Mouse (Mus musculus) urinary bladder, postnatal 4 days (tissue): ENCODE measurements around the gene Gm572.

Source experiments
- DNase-seq, 2 experiments: peaks; one replicate each; pipeline ENCODE4 v3.0.0; 2021 to 2022; ENCODE audit warnings: low spot score in 2 of 2

Gm572 gene

DNA sequence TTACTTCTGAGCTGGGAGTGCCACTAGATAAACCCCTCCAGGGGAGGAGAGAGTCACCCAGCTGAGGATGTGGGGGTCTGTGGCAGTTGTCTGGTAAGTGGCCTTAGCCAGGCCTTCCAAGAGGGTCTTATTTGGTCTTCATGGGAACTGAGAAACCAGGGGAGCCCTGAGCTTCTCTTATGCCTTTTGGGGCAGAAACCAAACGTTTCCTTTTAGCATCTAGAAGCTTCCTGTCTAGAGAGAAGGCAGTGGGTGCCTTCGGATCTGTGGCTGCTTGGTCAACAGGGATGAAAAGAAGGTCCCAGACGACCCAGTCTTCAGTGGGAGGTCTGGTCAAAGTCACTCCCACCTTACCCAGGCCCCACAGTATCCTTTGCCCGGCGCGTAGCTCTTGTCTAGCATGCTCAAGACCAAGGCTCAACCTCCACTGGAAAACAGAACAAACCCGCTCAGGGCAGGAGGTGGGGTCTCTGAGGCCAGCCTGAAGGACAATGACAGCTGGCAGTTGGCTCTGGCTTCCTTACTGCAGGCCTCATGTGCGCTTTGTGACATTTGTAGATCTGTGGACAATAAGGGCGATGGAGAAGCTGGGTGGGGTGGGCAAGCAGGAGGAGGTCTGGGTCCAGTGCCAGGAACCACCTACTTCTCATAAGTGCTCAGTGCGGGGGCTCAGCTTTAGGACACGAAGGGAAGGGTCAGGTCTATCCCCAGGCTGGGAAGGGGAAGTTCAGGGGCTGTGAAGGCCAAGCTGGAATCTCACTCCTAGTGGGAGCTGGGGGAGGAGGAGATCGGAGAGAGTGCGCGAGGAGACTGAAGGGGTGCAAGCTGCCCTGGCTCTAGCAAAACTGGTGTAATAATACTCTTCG, at the start of gene Gm572:
TSS of gene Gm572 (plus strand) at position 27 of the 866 bp plus-strand sequence.
- no peak for DNase-seq

DNA sequence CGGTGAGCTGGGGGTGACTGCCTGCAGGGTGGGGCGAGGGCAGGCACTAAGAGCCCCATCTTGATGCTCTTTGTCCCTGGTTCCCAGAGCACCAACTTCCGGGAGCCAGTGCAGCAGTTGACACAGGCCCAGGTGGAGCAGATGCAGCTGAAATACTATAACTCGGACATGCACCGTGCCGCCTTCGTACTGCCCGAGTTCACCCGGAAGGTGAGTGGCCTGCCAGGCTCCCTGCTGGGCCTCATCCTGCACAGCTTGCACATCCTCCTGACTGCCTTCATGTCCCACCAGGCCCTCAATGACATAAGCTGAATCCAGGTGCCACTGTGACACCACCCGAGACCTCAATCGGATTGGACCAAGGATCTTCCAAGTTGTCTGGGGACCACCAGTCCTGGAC, 49.1 kb upstream of the Gm572 start:
- no peak for DNase-seq

DNA sequence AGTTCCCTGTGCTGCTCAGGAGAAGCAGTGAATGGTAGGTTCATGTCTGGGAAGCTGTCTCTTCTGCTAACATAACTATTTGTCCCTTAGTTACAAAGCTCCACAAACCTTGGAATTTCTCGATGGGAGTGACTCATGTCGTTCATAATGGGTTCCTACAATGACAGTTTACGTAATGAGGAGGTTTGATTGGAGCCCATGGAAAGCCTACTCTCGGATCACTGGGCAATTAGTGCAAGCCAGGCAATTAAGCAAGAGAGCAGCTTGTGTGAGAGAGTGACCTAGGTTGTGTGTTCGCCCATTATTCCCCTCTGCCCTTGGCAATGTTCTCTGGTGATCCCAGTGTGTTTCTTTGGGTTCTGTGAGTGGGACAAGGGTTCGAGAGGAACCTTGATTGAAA, 47.2 kb upstream of the Gm572 start:
- DNase-seq, result no peak

DNA sequence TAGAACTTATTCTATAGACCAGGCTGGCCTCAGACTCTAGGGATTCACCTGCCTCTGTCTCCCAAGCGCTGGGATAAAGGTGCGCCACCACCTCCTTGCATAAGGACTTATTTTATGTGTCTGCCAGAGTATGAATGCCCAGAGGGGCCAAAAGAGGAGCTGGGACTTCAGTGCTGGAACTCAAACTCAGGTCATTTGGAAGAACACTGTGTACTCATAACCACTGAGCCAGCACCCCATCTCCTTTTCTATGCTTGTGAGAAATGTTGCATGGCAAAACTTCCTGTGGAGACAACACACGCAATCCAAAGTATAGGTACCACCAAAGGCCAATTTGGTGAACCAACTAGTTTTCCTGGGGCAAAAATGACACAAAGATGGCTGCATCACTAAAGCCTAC, 46.4 kb upstream of the Gm572 start:
- no peak for DNase-seq

DNA sequence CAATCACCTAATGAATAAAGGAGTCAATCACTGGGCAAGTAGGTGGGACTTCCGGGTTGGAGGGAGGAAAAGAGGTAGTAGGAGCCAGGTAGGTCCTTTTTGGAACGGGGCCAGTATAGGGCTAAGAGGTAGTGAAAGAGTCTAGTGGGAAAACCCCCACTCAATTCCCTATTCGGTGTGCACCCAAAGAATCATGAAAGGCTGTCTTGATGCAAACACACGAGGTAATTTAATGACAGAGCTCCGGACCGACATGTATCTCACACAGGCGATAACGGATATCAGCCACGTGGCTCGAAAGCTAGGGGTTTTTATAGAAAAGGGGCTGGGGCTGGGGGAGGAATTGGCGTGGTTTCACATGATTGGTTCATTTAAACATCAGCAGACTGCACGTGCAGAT, 44.3 kb upstream of the Gm572 start:
- no peak for DNase-seq

DNA sequence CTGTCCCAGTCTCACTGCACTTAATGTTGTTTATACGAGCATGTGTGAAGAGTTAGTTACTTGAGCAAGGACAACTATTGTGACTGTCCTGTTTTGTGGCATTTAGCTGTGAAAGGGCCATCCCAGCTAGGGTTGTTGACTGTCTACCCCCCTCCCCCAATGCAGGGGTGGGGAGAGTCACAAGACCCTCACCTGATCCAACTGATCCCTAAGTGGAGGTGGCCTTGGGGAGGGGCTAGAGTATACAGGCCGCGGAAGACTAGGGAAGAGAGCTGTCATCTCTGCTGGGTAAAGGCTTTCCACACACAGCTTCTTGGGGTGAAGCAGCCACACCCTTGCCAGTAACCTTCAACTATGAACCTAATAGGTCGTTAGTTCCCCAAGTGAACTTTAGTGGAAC, 42.8 kb upstream of the Gm572 start:
- DNase-seq, result no peak

DNA sequence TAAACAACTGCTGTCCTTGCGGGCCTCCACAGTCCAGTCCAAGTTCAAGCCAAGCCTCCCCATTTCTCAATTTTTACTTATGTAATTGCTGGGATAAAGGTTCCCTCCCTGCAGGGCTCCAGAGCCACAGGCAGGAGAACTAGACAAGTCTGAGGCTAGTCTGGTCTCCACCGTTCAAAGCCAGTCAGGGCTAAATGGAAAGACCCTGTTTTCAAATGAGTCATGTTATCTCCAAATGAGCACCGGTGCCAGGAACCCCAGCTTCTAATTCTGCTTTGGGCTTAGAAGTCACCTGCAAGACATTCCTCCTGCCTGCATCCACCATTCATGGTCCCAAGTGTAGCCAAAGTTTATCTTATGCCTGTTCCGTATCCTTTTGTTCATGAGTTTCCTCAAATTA, 41.2 kb upstream of the Gm572 start:
- DNase-seq, result no peak

DNA sequence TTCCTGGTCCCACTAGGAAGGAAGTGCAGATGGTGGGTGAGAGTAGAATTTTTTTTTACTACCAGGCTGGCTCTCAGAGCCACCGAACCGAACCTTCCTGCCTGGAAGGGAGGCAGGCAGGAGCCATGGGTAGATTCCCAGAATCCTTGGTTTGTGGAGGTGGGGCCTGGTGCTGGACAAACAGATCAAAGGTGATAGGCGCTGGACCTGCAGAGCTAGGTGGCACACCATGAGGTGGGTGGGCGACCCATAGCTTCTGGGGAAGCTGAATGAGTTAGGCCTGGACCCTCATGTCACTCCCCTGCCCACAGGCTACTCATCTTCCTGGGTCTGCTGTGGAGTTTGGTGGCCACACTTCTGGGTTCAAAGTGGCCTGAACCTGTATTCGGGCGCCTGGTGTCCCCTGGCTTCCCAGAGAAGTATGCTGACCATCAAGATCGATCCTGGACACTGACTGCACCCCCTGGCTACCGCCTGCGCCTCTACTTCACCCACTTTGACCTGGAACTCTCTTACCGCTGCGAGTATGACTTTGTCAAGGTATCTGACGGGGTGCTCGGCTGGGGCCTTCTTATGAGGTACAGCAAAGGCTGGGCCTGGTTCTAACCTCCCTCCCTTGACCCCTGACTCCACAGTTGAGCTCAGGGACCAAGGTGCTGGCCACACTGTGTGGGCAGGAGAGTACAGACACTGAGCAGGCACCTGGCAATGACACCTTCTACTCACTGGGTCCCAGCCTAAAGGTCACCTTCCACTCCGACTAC, 40.6 kb upstream of the Gm572 start, which contains the start of gene Masp2:
TSS of gene Masp2 (plus strand) at position 198 of the 764 bp plus-strand sequence.
- DNase-seq, result no peak

DNA sequence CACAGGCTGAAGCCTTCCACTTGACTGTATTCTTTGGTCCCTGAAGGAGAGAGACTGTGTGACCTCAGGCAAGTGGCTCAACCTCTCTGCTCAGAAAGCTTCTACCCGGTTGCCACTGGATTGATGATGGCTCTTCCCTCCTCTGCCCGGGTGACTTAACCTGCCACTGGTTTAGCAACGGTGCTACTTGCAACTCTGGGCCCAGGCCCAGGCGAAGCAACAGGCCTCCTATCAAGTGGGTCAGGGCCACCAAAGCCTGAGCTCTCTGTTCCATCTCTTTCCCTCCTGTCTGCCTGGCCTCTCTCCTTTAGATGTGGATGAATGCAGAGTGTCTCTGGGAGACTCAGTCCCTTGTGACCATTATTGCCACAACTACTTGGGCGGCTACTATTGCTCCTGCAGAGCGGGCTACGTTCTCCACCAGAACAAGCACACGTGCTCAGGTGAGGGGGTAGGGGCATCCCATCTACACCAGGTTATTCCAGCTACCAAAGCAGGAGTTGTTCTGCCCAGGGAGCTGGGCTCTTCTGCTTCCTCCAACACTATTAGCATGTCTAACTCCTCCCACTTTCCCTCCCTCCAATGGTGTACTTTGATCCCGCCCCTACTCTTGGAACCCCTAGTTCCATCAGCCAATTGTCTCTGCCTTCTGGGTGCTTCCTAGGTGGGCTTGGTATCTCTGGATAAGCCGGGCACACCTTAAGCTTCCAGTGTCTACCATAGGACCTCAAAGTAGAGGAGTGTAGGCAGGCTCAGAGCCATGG, 39.6 kb upstream of the Gm572 start:
- no peak for DNase-seq

DNA sequence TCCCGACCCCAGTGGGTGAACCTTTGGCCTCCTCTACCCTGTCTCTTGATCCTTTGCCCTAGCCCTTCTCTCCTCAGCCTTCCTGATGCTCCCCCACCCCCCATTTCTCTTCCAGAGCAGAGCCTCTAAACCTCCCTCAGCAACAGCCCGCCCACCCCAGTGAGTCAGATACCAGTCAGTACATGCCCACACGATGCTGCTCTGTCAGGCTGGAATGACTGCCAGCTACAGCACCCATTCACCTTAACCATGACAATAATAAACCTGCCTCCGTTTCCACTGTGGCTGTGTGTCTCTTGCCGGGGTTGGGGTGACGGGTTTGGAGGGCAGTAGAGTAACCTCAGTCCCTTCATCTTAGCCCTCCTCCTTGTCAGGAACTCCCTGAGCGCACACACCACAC, 39.0 kb upstream of the Gm572 start:
- DNase-seq, result no peak

DNA sequence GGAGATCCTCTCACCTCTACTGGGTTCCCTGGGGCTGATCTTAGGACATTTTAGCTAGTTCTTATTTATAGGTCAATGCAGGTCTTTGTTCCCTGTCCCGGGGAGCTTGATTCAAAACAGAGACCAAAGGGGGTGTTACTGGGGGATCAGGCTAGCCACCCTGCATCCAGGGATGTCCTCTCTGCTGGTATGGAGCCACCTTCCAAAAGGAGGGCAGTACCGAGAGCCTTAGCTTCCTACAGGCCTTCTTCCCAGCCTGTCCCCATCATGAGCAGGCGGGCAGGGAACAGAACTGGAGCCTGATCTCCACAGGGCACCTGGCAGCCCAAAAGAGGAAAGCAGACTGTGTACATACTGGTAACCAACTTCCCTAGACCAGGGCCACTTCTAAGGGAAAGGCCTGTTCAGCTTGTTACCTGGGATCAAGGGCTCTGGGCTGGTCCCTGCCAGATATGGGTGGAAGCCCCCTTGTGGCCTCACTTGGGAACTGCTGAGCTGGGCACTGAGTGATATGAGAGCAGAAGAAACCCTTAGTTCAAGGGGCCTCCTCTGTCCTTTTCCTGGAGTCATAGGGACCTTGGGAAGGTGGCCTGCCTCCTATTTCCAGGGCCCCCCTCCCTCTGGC, 38.5 kb upstream of the Gm572 start:
- DNase-seq, result peak in 1 of 2 experiments; percentile 59

DNA sequence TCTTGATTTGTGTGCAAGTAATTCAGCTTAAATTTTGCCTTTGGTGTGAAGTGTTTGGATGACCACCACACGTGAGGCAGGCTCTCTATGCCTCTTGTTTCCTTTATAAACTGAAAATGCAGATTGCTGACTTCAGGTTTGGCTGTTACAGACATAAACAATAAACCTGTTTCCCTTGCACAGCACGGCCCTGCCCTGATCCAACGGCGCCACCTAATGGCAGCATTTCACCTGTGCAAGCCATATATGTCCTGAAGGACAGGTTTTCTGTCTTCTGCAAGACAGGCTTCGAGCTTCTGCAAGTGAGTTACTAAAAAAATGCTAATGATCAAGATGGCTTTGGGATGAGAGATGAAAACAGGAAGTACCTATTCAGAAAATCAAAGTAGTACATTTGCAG, 35.4 kb upstream of the Gm572 start:
- peak; percentile 66 to 85 for DNase-seq

DNA sequence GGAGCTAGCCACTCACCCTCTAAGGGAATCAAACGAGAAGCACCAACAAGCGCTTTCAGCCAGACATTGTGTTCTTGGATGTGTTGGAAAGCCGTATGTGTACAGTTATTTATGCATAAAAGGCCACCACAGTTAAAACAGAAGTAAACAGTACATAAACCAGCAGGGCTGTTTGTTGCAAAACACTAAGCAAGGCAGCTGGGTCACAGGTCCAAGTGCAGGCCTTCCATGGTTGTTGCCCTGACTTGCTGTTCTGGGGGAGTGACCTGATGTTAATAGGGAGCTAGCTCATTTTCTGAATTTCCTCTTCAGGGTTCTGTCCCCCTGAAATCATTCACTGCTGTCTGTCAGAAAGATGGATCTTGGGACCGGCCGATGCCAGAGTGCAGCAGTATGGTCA, 33.3 kb upstream of the Gm572 start:
- DNase-seq, result no peak

DNA sequence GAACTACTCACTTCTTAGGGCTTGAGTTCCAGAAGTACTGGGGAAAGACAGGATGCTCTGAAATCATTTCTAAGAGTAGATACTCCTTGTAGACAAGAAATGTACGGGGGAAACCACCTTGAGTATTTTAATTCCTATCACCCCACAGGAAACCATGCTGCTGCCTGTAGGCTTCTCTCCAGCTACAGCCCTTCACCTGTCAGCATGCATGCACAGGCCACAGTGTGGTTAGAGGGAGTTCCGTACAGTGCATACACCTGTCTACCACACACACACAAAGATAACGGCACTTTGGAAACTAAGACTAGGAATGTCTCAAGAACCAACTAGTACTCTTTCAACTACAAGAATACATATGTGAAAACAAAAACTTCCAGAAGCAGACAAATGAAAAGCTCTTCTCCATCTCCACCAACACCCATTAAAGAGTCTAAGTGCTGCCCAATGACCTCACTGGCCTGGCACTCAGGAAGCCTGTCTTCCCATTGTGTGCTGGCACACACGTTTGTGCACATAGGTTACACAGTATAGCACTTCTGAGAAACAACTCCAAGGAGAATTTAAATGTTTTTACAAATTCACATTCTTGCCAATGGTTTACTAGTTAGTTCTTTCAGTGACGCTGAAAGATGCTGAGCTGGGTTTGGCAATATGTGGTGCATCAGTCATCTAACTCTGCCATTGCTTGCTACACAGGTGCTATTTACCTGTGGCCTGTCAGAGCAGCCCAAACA, 32.3 kb upstream of the Gm572 start:
- no peak for DNase-seq

DNA sequence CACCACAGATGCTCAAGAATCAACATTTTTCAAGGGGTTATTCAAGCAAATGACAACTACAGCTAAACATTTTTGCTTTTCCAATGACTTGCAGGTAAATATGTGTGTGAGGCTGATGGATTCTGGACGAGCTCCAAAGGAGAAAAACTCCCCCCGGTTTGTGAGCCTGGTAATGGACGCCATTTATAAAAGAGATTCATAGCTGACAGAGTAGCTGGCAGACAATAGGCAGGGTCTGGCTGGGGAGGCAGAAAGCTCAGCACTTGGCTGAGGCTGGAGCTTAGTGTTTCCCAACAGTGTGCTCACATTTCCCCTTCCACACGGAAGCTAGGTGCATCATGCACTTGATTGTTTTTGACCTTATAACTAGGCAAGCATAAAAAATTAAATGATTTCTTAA, 30.6 kb upstream of the Gm572 start:
- DNase-seq, result no peak

DNA sequence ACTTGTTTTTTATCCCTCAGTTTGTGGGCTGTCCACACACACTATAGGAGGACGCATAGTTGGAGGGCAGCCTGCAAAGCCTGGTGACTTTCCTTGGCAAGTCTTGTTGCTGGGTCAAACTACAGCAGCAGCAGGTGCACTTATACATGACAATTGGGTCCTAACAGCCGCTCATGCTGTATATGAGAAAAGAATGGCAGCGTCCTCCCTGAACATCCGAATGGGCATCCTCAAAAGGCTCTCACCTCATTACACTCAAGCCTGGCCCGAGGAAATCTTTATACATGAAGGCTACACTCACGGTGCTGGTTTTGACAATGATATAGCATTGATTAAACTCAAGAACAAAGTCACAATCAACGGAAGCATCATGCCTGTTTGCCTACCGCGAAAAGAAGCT, 29.4 kb upstream of the Gm572 start:
- no peak for DNase-seq

DNA sequence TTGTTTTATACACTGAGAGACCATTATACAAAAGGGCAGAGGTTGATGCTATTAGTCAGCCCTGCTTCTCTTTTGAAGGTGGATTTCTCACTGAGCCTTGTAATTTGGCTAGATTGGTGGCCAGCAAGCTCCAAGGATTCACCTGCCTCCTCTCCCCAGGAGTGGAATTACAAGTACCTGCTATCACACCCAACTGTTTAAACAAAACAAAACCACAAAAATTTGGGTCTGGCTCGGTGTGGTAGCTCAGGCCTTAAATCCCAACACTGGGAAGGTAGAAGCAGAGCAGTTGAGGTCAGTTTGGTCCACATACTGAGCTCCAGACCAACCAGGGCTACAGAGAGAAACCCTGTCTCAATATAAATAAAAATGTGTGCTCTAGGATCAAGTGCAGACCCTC, 23.3 kb upstream of the Gm572 start:
- no peak for DNase-seq

DNA sequence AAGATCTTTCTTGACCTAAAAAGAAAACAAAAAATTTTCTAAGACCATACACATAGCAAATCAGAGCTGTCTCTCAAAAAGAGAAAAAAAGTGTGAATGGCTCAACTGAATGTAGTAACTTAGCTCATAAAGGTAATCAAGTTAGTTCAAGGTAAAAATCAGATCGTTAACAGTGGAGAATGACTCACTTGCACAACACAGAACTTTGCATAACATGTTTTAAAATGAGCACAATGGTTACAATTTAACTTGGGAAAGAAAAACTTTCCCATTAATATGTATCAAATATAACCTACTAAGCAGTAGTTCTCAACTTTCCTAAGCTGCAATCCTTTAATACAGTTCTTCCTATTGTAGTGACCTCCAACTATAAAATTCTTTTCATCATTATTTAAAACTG, 22.4 kb upstream of the Gm572 start:
- no peak for DNase-seq

DNA sequence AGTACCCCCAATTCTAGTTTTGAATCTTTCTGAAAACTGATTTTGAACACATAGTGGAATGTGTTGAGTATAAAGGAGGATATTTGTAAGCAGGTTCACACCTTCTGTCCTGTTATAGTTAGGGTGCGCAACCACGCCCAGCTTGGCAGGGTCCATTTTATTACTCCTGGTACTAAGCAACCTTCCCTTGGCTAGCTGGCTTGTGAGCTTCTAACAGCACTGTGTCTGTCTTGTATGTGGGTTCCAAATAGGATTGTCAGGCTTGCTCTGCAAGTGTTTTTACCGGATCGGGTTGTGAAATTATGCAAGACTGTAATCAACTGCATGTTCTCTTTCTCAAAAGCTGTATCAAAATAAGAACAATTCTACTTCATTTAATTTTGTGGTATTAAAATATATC, 20.6 kb upstream of the Gm572 start:
- DNase-seq, result no peak

DNA sequence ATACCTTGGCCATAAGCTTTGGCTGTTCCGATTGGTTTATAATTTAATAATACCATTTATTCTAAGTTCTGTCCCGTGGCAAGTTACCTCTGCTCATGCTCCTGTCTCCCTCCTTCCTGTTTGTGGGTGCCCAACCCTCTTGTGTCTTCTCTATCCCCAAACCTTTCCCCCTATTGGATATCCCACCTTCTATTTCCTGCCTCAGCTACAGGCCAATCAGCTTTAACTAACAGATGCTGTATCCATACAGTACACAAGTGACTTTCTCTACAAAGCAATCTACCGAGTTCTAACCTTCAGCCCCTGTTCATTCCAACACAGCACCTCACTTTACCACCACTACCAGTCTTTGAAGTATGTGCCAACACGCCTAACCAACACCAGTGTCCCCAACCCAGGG, 19.5 kb upstream of the Gm572 start:
- no peak for DNase-seq

DNA sequence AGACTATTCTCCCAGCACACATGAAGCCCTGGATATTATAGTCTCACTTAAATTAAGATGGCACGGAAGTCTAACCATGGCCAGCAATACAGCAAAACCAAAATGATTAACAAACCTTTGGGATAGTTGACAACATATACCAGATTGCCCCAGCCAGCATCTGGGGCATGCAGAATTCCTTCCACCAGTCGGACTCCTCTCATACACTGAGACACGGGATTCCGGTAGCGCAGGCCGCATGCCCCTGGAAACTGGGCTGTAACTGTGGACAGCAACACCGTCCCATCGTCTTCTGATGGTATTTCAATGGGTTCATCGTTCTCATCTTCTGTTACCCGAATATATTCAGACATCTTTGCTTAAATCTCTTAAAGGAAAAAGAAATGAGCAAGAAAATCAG, 18.1 kb upstream of the Gm572 start:
- no peak for DNase-seq
